ENCODE assay signal across 8 mouse cellular contexts in the genomic region with DNA sequence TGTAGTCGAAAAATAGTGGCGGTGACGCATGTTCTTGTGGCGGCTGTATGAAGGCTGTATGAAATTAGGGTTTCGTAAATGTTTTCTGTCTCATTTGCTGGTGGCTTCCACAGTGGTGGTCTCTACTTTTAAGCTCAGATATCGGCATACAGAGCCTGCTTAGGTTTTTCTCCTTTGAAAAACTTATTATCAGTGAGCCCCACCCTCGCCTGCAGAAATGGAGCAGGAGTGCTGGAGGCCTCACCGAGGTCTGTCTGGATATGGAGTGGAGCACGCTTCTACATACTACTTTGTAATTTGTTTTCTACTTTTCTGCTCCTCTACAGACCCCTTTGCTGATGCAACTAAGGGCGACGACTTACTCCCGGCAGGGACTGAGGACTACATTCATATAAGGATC. TPM values are rescaled to one million over a fixed set of nuclear protein-coding genes. Genes with fewer than 3 reads are reported as not detected.
DNase-seq lines count a peak whose midpoint lies in the region; ATAC-seq and TF ChIP-seq lines count a peak whose summit lies in the region.

No protein-coding gene starts in this region.

- H3K27ac ChIP-seq in heart, embryonic 12.5 days (ENCODE audit: poor library complexity, severe bottlenecking), result no peak overlapping the region
- H3K27ac ChIP-seq in bone marrow macrophage, adult 2 months (ENCODE audit: insufficient read depth, low read depth, low read length), result no peak overlapping the region
- no peak overlapping the region for H3K27ac ChIP-seq in hindbrain, embryonic 15.5 days (replicated peaks)
- no peak overlapping the region for H3K27ac ChIP-seq in midbrain, embryonic 12.5 days (replicated peaks)

- H3K4me3 ChIP-seq in heart, embryonic 12.5 days, result peak overlapping the region; percentile 80
- peak overlapping the region; percentile 69 for H3K4me3 ChIP-seq in bone marrow macrophage, adult 2 months (ENCODE audit: insufficient read depth, low read length)
- H3K4me3 ChIP-seq in hindbrain, embryonic 15.5 days, result peak overlapping the region; percentile 98
- peak overlapping the region; percentile 100 for H3K4me3 ChIP-seq in midbrain, embryonic 12.5 days

- H3K27me3 ChIP-seq in heart, embryonic 12.5 days (replicated peaks), result no peaks in the 10 kb centered on the region
- H3K27me3 ChIP-seq in hindbrain, embryonic 15.5 days, result no peaks in the 10 kb centered on the region
- no peaks in the 10 kb centered on the region for H3K27me3 ChIP-seq in midbrain, embryonic 12.5 days

- WGBS in heart, embryonic 12.5 days, result 71% methylated on average over 12 of the region's 12 CpGs
- 73% methylated on average over 12 of the region's 12 CpGs for WGBS in hindbrain, embryonic 15.5 days
- 83% methylated on average over 12 of the region's 12 CpGs for WGBS in midbrain, embryonic 12.5 days

- no peak for DNase-seq in heart, adult 18-20 months
- DNase-seq in MN1 (ENCODE audit: low spot score), result no peak
- no peak for DNase-seq in embryo, embryonic 10.5 days (ENCODE audit: low spot score)
- DNase-seq in kidney, adult 18-20 months, result no peak

- H3K4me1 ChIP-seq in heart, embryonic 12.5 days (replicated peaks), result peaks cover 17% of the 10 kb centered on the region
- H3K4me1 ChIP-seq in bone marrow macrophage, adult 2 months (ENCODE audit: control insufficient read depth, insufficient read depth, low read length), result 0 out of 2 replicates have a peak, but pooled peaks cover 2% of the 10 kb centered on the region
- peaks cover 12% of the 10 kb centered on the region for H3K4me1 ChIP-seq in hindbrain, embryonic 15.5 days (replicated peaks)
- H3K4me1 ChIP-seq in midbrain, embryonic 12.5 days, result peaks cover 16% of the 10 kb centered on the region

- peak overlapping the region; percentile 85 for H3K4me2 ChIP-seq in heart, embryonic 12.5 days
- H3K4me2 ChIP-seq in hindbrain, embryonic 15.5 days, result peak overlapping the region; percentile 71
- peak overlapping the region; percentile 89 for H3K4me2 ChIP-seq in midbrain, embryonic 12.5 days (replicated peaks)

- ATAC-seq in heart, embryonic 12.5 days (ENCODE audit: insufficient number of reproducible peaks, low FRiP score), result no peak
- no peak for ATAC-seq in hindbrain, embryonic 15.5 days (ENCODE audit: low FRiP score, low read depth)
- no peak for ATAC-seq in midbrain, embryonic 12.5 days (ENCODE audit: low FRiP score, low read depth)

- no peak for TF ChIP-seq POLR2A in bone marrow macrophage, adult 2 months (IDR thresholded peaks at IDR 0.05; ENCODE audit: borderline replicate concordance, low read depth, low read length)

- no peak for TF ChIP-seq CTCF in bone marrow macrophage, adult 2 months (IDR thresholded peaks at IDR 0.05; ENCODE audit: low read depth, low read length)

- H3K36me3 ChIP-seq in heart, embryonic 12.5 days, result peaks cover 26% of the 10 kb centered on the region
- peaks cover 22% of the 10 kb centered on the region for H3K36me3 ChIP-seq in hindbrain, embryonic 15.5 days
- H3K36me3 ChIP-seq in midbrain, embryonic 12.5 days, result peaks cover 24% of the 10 kb centered on the region

- H3K9me3 ChIP-seq in heart, embryonic 12.5 days (replicated peaks), result no peaks in the 10 kb centered on the region
- no peaks in the 10 kb centered on the region for H3K9me3 ChIP-seq in hindbrain, embryonic 15.5 days
- no peaks in the 10 kb centered on the region for H3K9me3 ChIP-seq in midbrain, embryonic 12.5 days

- peak overlapping the region; percentile 95 for H3K9ac ChIP-seq in heart, embryonic 12.5 days
- H3K9ac ChIP-seq in hindbrain, embryonic 15.5 days, result peak overlapping the region; percentile 99
- peak overlapping the region; percentile 99 for H3K9ac ChIP-seq in midbrain, embryonic 12.5 days (replicated peaks)

RNA-seq across cellular contexts. Expression of gene Eif1b, which starts 1.7 kb away (rescaled TPM):
- polyA plus RNA-seq in heart, embryonic 12.5 days (2016; fragmentation: Nextera tagmentation; extraction: Ambion mirVana), result 153 and 157 TPM in 2 replicates
- 10 to 100 TPM; 65.5 to 68.2 TPM for total RNA-seq in heart, adult 18-20 months (2021)
- polyA plus RNA-seq in bone marrow macrophage, adult 2 months (2012; ENCODE audit: insufficient read depth, insufficient read length, missing spikeins), result 63.6 and 66.8 TPM in 2 replicates
- polyA plus RNA-seq in hindbrain, embryonic 15.5 days (2015; fragmentation: Nextera tagmentation; extraction: Ambion mirVana), result 283 and 285 TPM in 2 replicates
- polyA plus RNA-seq in midbrain, embryonic 12.5 days (2016; fragmentation: Nextera tagmentation; extraction: Ambion mirVana), result 279 and 301 TPM in 2 replicates

RNA-seq across cellular contexts. Expression of gene Entpd3, which starts 45.8 kb away (rescaled TPM):
- polyA plus RNA-seq in heart, embryonic 12.5 days (2016; fragmentation: Nextera tagmentation; extraction: Ambion mirVana), result 0.14 and 0.37 TPM in 2 replicates
- not detected for total RNA-seq in heart, adult 18-20 months (2021)
- polyA plus RNA-seq in bone marrow macrophage, adult 2 months (2012; ENCODE audit: insufficient read depth, insufficient read length, missing spikeins), result not detected in 2 replicates
- polyA plus RNA-seq in hindbrain, embryonic 15.5 days (2015; fragmentation: Nextera tagmentation; extraction: Ambion mirVana), result 3.2 and 4.1 TPM in 2 replicates
- 0.25 and 0.43 TPM in 2 replicates for polyA plus RNA-seq in midbrain, embryonic 12.5 days (2016; fragmentation: Nextera tagmentation; extraction: Ambion mirVana)
